Mouse (Mus musculus) olfactory bulb, adult 2 months (tissue): Measurements from ENCODE around the gene Hck. TPM values are rescaled to one million over a fixed set of nuclear protein-coding genes. Genes with fewer than 3 reads are reported as not detected.

Experiments
- H3K27ac ChIP-seq: fragments of 200-500 bp; 2 replicates; pipeline ENCODE4 v1.5.1; 2012; ENCODE audit warnings: low read depth, low read length; ENCODE audit not compliant: insufficient read depth
- H3K4me1 ChIP-seq: fragments of 200-500 bp; 2 replicates; pipeline ENCODE4 v1.6.1; 2012; ENCODE audit warnings: low read length; ENCODE audit not compliant: control insufficient read depth, insufficient read depth
- H3K4me3 ChIP-seq: fragments of 200-500 bp; 2 replicates; pipeline ENCODE4 v1.5.1; 2012; ENCODE audit warnings: mild to moderate bottlenecking, low read depth, low read length, moderate library complexity; ENCODE audit not compliant: insufficient read depth
- CTCF ChIP-seq: fragments of 200-500 bp; IDR thresholded peaks from 2 replicates; pipeline ENCODE4 v1.5.1; 2012; ENCODE audit warnings: low read depth, mild to moderate bottlenecking, low read length, moderate library complexity; ENCODE audit not compliant: insufficient read depth
- POLR2A ChIP-seq: fragments of 200-500 bp; IDR thresholded peaks from 2 replicates; pipeline ENCODE4 v1.6.1; 2012; ENCODE audit warnings: mild to moderate bottlenecking, low read depth, low read length, moderate library complexity; ENCODE audit not compliant: insufficient read depth
- WGBS: fragments of 180-500 bp; shearing (Covaris S2); methylation state at CpG from one replicate; pipeline ENCODE4 v1.1.7; 2018; 5-methylcytosine and 5-hydroxymethylcytosine counted together
- polyA plus RNA-seq: library from polyadenylated mRNA; stranded (reverse); fragments of >200 nt; gene quantifications from 2 replicates; pipeline ENCODE4 v1.2.4, GENCODE M21; 2012; ENCODE audit warnings: low replicate concordance; ENCODE audit not compliant: missing spikeins, insufficient read depth, insufficient read length

The Hck gene
- polyA plus RNA-seq, 1 experiment = not detected

DNA sequence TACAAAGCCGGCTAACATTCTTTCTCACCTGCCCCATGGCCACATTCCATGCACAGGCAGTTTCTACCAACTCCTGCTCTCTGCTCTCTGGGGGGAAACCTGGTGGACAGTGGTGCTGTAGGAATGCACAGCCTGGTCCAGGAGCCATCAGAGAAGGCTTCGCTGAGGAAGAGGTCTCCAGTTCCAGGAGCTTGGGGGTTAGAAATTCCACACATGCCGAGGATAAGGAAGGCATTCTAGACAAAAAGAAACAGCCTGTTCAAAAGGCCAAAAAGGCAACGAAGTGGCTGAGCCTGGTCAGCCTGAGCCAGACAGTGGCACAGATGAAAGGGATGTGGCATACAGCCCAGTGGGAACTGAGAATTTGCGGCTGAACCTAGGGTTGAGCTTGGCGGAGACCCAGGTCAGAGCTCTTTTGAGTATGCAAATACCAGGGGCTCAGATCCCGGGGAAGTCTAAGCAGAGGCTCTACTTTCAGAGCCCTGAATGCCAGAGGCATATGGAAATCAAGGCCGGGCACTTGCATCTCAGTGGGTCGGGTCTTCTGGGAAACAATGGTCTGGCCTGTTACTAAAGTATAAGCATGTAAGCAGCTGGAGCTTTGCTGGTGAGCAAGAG is 31.8 kb downstream of the Hck start:
- H3K4me3 ChIP-seq = no peak overlapping the region
- WGBS = 43% methylated on average over 9 of the region's 9 CpGs
- H3K27ac ChIP-seq = no peak overlapping the region
- TF ChIP-seq POLR2A (no peak), CTCF (no peak)
- no peaks in the 10 kb centered on the region for H3K4me1 ChIP-seq

DNA sequence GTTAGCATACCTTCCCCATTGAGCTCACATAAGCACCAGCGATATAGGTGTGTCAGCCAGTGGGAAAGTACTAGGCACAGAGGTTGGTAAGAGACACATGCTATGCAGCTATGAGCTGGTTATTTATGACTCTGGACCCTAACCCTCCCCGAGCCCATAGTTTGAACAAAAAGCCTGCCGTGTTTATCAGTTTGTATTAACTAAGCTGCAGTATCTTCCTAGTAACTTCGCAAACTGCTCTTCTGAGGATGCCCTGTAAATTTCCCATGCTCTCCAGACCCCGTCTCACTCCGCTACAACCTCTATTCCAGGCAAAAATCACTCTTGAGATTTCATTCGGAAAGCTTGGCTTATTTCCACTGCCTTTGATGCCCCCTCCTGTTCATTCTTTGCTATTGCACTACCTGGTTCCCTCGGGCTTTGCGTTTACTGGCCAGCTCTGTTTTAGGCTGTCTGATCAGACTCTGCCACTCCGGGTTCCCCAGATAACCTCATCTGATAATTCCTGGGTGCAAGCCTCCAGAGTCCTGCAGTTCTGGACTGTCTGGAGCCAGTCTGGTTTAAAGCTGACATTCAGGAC is 34.4 kb downstream of the Hck start:
- Histone ChIP-seq H3K27ac (no peak overlapping the region), H3K4me1 (no peaks in the 10 kb centered on the region), H3K4me3 (no peak overlapping the region)
- WGBS = 24% methylated on average over 10 of the region's 10 CpGs
- 0 out of 2 replicates have a peak, but pooled peaks have one; percentile 28 for TF ChIP-seq CTCF
- TF ChIP-seq POLR2A = no peak

GRCm38 (mm10) chr2:153145346-153145745 is 37.1 kb downstream of the Hck start:
- Histone ChIP-seq H3K4me3 (no peak overlapping the region), H3K4me1 (no peaks in the 10 kb centered on the region), H3K27ac (no peak overlapping the region)
- WGBS = 88% methylated on average over 5 of the region's 5 CpGs
- TF ChIP-seq POLR2A (no peak), CTCF (no peak)

- TF ChIP-seq CTCF (no peak), POLR2A (no peak)
- no peaks in the 10 kb centered on the region for H3K4me1 ChIP-seq
- H3K27ac ChIP-seq = no peak overlapping the region
- no peak overlapping the region for H3K4me3 ChIP-seq
- 82% methylated on average over 3 of the region's 3 CpGs for WGBS
These were observed 39.0 kb downstream of the Hck start for GRCm38 (mm10) chr2:153147236-153147635.

DNA sequence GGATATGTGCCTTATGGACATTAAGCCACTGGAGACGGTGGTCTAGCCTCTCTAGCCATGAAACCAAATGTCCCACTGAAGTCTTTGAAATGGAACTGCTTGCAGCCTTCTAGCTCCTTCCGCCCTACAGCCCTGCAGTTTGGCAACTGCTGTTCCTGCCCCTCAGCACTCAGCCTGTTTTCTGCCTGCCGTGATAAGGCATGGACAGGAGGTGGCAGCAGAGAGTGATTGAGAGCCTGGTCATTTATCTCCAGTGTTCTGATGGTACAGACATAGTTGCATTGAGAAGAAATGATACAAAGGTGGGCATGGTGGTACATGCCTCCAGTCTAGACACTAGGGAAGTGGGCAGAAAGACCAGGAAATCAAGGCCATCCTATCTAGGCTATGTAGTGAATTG is 39.4 kb downstream of the Hck start:
- TF ChIP-seq POLR2A = no peak
- peak; percentile 51; the same call in 1 of the 2 replicates for TF ChIP-seq CTCF
- no peak overlapping the region for H3K27ac ChIP-seq
- no peaks in the 10 kb centered on the region for H3K4me1 ChIP-seq
- H3K4me3 ChIP-seq = no peak overlapping the region
- WGBS = 14% methylated on average over 3 of the region's 3 CpGs

DNA sequence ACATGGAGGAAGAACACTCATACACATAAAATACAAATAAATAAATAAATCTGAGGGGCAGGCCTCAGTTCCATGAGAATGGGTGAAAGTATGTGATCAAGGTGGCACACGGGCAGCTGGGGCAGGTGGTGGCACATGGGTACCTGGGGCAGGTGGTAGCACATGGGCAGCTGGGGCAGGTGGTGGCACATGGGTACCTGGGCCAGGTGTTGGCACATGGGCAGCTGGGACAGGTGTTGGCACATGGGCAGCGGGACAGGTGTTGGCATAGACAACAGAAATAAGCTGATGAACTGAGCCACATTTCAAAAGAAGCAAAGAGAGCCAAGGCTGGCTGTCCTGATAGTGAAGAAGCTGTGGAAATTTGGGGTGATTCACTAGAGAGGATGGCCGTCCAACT is 41.5 kb downstream of the Hck start:
- 90% methylated on average over 3 of the region's 3 CpGs for WGBS
- no peaks in the 10 kb centered on the region for H3K4me1 ChIP-seq
- no peak overlapping the region for H3K4me3 ChIP-seq
- TF ChIP-seq CTCF = no peak
- no peak for TF ChIP-seq POLR2A
- H3K27ac ChIP-seq = no peak overlapping the region

DNA sequence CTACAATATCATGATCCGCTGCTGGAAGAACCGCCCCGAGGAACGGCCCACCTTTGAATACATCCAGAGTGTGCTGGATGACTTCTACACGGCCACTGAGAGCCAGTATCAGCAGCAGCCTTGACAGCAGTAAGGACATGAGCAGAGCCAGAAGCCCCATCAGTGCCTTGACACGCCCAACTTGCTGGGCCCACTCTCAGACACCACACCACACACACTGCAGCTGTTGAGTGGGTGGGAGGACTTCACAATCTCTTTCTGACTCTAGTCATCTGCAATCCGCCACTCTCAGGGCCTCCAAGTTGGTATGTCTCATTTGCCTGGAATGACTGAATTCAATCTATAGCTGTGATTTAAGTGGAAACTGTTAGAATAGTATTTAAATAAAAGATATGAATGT is 42.8 kb downstream of the Hck start:
- 75% methylated on average over 7 of the region's 7 CpGs for WGBS
- H3K4me1 ChIP-seq = no peaks in the 10 kb centered on the region
- no peak overlapping the region for H3K27ac ChIP-seq
- H3K4me3 ChIP-seq = no peak overlapping the region
- TF ChIP-seq POLR2A (no peak), CTCF (no peak)

GRCm38 (mm10) chr2:153151926-153152665 is 43.8 kb downstream of the Hck start:
- H3K4me3 ChIP-seq = no peak overlapping the region
- H3K27ac ChIP-seq = no peak overlapping the region
- 85% methylated on average over 8 of the region's 8 CpGs for WGBS
- TF ChIP-seq CTCF (no peak), POLR2A (no peak)
- no peaks in the 10 kb centered on the region for H3K4me1 ChIP-seq

DNA sequence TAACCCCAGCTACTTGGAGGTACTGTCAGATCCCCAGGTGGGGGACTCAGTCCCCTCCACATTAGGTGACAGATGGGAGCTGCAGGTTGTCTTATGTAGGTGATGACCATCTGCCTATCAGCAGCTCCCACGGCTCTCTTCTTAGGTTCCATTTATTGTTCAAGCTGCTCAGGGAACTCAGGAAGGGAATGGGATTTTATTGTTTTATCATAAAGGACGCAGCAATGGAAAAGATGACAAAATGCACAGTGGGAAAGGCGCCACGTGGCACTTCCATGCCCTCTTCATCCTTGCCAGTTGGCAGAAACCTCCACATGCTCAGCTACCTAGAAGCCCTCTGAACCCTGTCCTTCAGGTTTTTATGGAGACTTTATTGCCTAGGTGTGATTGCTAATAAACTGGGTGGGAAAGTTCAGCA is 44.8 kb downstream of the Hck start:
- Histone ChIP-seq H3K27ac (no peak overlapping the region), H3K4me3 (no peak overlapping the region), H3K4me1 (no peaks in the 10 kb centered on the region)
- 72% methylated on average over 4 of the region's 4 CpGs for whole genome bisulfite sequencing
- TF ChIP-seq POLR2A (no peak), CTCF (no peak)
